Mouse (Mus musculus) embryo, embryonic 10.5 days (tissue): ENCODE results near the gene Rpl38.

Experiments
- DNase-seq: peaks from one replicate; pipeline ENCODE4 v3.0.0-alpha.2; 2015; ENCODE audit warnings: low spot score

Gene Rpl38

GRCm38 (mm10) chr11:114704071-114704913 is 36.0 kb downstream of the Rpl38 start:
- DNase-seq, result no peak

GRCm38 (mm10) chr11:114706358-114706757 is 38.0 kb downstream of the Rpl38 start:
- DNase-seq, result no peak

GRCm38 (mm10) chr11:114711393-114711792 is 43.1 kb downstream of the Rpl38 start:
- no peak for DNase-seq

GRCm38 (mm10) chr11:114711861-114712260 is 43.5 kb downstream of the Rpl38 start:
- no peak for DNase-seq

- DNase-seq, result no peak
Observed at GRCm38 (mm10) chr11:114714526-114714925, 46.2 kb downstream of the Rpl38 start.

GRCm38 (mm10) chr11:114715531-114715930 is 47.2 kb downstream of the Rpl38 start:
- DNase-seq, result no peak

- DNase-seq, result no peak
Observed at GRCm38 (mm10) chr11:114720535-114720934, 52.2 kb downstream of the Rpl38 start.
